Mouse (Mus musculus): Measurements from ENCODE around the gene H2-M10.2.
"Not testable (repeated sequence)": the region's sequence is repeated elsewhere in the genome, so short reads cannot be mapped to it uniquely, and the experiment has no call there.

Gene H2-M10.2

GRCm38 (mm10) chr17:36286390-36286789 is at the start of gene H2-M10.2:
Gene H2-M10.2, minus strand, starts transcription at chr17:36286490.
- in situ Hi-C loops (cut with MboI, MseI) = no loop called here

DNA sequence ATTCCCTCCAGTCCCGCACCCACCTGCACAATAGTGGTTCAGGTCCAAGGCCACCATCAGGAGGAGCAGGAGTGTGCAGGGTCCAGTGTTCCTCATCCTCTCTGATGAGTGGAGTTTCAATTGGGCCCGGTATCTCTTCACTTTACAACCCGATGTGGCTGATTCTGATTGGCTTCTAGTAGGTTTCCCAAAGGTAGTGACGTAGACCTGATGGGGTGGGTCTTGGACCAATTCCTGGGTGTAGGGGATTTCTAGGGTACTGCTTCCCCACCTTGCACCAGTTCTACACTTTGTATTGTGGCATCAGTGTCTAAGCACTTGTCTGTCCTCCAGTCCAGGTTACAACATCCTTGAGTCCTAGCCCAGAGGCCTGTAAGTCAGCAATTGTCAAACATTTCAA is 39.8 kb upstream of the H2-M10.2 start, which contains the start of gene H2-M10.1:
TSS of gene H2-M10.1 (minus strand) at position 101 of the 400 bp plus-strand sequence.
- in situ Hi-C loops (cut with MboI, MseI) = no loop called here

- in situ Hi-C loops (cut with MboI, MseI) = no loop called here
These were observed 29.5 kb upstream of the H2-M10.2 start for GRCm38 (mm10) chr17:36315689-36316253.

DNA sequence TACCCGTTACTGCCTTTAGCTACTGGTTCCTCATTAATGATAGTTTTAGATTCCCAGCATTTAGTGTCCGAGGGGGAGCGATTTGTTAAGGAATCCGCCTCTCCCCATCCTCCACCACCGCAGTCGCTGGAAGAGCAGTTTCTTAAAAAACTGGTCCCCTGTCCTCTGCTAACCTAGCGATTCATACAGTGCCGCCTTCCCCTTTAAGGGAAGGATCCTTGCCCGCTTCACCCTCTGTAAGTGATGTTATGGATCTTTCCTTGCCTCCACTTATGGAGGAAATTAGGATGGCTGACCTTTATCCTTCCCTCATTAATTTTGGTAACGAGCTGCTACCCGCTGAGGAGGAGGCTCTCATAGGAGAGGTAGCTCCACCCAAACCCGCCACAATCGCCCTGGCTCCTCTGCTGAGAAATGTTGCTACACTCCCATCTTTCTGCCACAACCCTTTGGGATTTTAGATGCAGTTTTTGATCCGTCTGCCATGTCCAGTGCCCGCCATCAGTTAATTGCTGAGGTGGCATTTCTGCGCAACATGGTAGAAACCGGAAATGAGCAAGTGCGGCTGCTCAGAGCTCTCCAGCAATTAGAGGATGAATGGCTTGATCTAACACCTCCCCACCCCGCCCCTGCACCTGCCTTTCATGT is 28.9 kb upstream of the H2-M10.2 start:
- in situ Hi-C loops (cut with MboI, MseI) = no loop called here

GRCm38 (mm10) chr17:36314511-36314910 is 28.2 kb upstream of the H2-M10.2 start:
- in situ Hi-C loops (cut with MboI, MseI) = loop anchor here (5.0 kb wide), 1 partner anchor 103 kb away; no protein-coding TSS in a partner anchor

DNA sequence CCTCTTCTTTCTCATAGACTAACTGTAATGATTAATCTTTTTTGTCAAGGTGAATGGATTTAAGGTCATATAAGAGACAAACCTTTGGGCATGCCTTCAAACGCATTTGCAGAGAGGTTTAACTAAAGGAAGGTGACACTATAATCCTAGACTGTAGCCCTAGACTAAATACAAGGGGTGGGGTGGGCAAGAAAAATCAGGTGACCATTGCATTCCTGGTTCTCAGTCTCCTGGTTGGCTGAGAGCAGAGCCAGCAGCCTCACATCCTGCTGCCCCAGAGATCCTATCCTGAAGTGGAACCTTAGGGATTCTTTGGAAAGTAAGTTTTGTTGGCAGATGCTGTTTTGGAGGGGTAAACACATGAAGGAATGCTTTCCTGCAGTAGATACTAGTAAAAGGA is 23.0 kb upstream of the H2-M10.2 start:
- in situ Hi-C loops (cut with MboI, MseI) = no loop called here

DNA sequence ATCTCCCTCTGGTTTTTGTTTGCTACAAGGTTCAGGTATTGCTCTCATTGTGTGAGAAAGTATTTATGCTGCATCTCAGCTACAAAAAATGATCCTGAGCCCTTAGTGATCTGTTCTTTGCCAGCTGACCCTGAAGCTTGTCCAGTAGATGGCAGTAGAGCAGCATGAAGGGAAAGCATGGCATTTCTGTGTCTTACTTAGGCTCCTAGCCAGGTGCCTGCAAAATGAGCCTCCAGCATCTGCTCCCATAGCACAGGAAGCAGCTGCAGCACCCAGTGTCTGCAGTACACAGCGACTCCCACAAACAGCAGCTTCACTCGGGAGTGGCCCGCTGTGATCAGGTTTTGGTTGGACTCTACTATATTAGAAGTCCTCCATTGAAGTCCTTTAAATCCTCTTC is 22.6 kb upstream of the H2-M10.2 start:
- in situ Hi-C loops (cut with MboI, MseI) = not testable (repeated sequence)

GRCm38 (mm10) chr17:36281521-36282245 is 4.6 kb downstream of the H2-M10.2 start:
- in situ Hi-C loops (cut with MboI, MseI) = no loop called here

DNA sequence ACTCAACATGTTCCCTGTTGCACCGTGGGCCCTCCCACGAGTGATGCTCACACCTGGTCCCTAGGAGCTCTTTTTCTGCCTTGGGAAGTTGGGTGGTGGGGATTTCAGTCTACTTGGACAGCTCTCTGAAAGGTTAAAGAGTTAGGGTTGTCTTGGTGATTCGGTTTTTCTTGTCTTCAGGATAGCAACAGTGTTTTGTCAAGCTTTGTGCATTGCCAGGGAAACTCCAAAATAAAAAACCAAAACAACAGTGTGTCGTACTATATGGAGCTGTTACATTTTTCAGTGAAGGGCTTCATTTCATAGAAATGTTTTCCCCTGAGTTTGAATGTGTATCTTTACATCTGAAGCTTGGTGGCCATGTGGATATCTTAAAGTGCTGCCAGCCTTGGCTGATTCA is 11.5 kb downstream of the H2-M10.2 start:
- in situ Hi-C loops (cut with MboI, MseI) = no loop called here

- in situ Hi-C loops (cut with MboI, MseI) = no loop called here
These were observed 12.5 kb downstream of the H2-M10.2 start for GRCm38 (mm10) chr17:36273796-36274195.

DNA sequence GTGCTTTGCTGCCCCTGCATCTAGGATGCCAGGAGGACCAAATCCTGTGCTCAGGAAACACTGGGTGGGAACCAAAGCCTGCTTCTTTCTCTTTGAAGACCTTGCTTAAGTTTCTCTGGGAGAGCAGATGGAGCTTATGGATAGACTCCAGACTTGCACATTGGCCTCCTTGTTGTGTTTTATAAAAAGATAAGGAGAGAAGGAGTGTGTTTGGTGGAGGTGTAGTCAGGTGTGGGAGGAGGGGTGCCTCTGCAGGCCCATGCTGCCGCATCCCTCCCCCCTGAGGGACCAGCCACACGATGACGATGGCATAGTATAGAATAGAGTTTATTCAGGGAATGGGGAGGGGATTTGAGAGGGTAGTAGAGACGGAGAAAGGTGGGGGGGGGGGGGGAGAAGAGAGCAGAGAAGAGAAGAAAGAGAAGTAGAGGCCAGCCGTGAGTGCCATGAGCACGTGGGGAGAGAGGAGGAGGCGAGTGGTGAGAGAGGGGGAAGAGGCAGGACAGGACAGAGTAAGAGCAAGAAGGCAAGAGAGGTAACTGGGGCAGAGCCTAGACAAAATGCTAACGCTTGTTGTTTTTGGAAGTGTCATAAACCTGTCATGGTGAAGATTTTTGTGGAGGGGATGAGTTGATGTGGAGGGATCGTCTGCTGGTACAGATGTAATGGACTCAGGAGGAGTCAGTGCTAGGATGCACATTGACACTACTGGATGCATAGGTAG is 13.5 kb downstream of the H2-M10.2 start:
- in situ Hi-C loops (cut with MboI, MseI) = no loop called here

DNA sequence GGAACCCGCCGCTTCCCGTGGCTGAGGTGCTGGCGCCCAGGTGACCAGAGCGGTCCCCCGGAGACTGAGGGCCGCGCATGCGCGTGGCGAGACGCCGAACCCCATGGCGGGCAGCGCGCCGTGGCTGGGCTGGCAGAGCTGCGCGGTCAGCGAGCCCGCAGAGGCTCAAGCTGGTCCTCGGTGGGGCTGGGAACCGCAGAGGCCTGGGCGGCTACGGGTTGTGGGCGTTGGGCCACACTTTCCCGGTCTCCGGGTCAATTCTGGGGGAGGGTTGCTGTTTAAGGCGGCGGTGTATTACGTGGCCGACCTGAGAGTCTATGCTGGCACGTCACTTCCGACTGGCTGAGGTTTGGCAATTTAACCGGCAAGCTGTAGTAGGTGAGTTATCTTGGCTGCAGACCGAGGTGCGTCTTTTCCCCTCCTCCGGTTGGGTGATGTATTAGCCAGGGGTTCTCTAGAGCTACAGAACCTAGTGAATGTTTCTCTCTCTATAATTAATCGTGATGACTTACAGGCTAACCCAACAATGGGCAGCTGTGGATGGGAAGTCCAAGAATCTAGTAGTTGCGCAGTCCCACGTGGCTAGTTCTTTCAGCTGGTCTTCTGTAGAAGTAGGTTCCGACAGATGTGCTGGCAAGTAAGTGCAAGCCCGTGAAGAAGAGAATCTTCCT is 14.6 kb downstream of the H2-M10.2 start, which contains the start of gene Trim39:
TSS of gene Trim39 (minus strand) at position 662 of the 671 bp plus-strand sequence.
- in situ Hi-C loops (cut with MboI, MseI) = no loop called here

GRCm38 (mm10) chr17:36270956-36271585 is 15.2 kb downstream of the H2-M10.2 start:
- in situ Hi-C loops (cut with MboI, MseI) = no loop called here

- in situ Hi-C loops (cut with MboI, MseI) = no loop called here
These were observed 20.5 kb downstream of the H2-M10.2 start for GRCm38 (mm10) chr17:36265834-36266233.

GRCm38 (mm10) chr17:36264273-36264925 is 21.9 kb downstream of the H2-M10.2 start:
- in situ Hi-C loops (cut with MboI, MseI) = no loop called here

DNA sequence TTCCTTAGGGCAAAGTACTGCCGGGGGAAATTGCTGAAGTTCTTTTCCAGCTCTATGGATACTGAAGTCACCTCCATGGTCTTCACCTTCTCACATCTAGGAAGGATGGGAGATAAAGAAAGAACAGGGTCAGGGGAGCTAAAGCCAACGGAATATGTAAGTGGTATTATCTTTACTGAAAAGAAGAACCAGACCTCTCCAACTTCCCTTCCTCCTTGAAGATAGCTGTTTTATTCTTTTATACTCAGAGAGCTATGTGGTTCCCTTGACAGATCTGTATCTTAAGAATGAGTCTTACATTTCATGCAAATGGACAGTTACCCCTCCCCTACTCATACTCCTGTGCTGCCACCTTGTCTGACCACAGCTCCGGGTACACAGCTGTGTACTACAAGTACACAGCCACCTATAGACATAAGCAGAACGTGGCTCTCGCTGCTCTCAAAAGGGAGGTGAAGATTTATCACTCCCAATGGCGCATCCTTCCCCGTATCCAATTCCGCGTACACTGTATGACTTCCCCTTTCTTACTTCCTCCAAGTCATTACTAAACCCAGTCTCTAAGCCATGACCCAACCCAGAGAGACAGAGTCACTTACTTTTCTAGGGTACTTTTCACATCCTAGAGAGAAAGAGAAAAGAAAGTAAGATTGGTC is 24.7 kb downstream of the H2-M10.2 start:
- in situ Hi-C loops (cut with MboI, MseI) = no loop called here

- in situ Hi-C loops (cut with MboI, MseI) = no loop called here
These were observed 28.3 kb downstream of the H2-M10.2 start, which contains the start of gene Rpp21 for GRCm38 (mm10) chr17:36257969-36258368. Gene Rpp21, minus strand, starts transcription at chr17:36258069.

DNA sequence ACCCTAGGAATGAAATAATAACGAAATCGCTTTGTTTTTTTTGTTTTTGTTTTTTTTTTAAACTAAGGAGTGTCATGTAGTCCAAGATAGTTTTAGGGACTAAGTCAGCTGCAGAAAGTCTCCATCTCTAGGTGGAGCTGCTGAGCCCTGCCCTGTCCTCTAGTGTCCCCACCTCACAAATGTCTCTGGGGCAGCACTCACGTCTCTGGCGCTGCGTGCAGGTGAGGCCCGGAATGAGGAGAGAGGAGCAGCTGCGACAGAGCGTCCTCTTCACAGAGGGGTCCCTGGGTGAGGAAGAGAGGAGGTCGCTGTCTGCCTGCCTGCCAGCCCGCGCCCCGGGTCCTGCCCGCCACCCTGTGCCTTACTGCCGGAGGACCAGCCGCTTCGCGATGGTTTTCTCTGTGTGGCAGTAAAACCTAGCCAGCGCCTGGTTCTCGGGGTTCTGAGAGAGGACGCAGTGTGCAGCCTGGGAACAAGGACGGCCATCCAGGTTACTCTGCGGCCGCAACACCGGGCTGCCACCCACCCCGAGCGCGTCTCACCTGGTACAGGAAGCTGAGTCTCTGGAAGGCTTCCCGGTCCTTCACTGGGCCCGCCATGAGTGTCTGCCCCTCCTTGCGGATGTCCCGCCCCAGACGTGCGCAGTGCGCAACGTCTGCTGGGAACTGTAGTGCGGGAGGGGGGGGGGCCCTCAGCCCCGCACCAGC is 28.9 kb downstream of the H2-M10.2 start:
- in situ Hi-C loops (cut with MboI, MseI) = no loop called here

DNA sequence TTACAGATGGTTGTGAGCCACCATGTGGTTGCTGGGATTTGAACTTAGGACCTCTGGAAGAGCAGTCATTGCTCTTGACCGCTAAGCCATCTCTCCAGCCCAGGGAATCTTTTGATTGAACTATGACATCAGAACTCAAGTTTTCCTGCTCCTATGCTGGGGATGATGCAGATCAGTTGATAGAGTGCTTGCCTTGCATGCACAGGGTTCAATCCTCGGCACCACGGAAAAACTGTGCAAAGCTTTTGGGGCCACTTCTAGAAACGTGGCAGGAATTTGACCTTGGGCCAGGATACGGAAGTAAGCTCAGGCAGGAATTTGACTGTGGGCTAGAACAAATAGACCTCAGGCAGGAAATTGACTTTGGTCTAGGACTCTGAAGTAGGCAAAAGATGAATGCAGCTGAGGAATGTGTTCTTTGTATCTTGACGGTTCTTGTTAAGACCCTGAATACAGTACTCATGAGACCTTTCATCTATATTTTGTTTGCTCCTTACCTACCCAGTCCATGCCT is 33.1 kb downstream of the H2-M10.2 start:
- in situ Hi-C loops (cut with MboI, MseI) = no loop called here

All from regulatory T cell (primary cell).